Mouse (Mus musculus): ENCODE data around the gene Hrk. TPM values are rescaled to one million over a fixed set of nuclear protein-coding genes. Genes with fewer than 3 reads are reported as not detected.
A peak's percentile ranks its signal among the peaks of the same experiment; 100 is the strongest.

Hrk gene
- polyA plus RNA-seq, 1 experiment from 2014 or later: 0.25 TPM

- H3K9me3 ChIP-seq: no peaks in the 10 kb centered on the region
- peaks cover 14% of the 10 kb centered on the region for H3K27me3 ChIP-seq (ENCODE audit: insufficient read depth, poor library complexity, severe bottlenecking)
- DNase-seq (ENCODE audit: low spot score): no peak
- H3K27ac ChIP-seq: no peak overlapping the region
- H3K36me3 ChIP-seq: peaks cover 17% of the 10 kb centered on the region
- H3K4me1 ChIP-seq (replicated peaks): peaks cover 37% of the 10 kb centered on the region
- WGBS: 78% methylated on average over 13 of the region's 13 CpGs
- no peak overlapping the region for H3K4me3 ChIP-seq
Measured at GRCm38 (mm10) chr5:118197421-118197820, 33.0 kb downstream of the Hrk start.

GRCm38 (mm10) chr5:118199670-118200069, 35.2 kb downstream of the Hrk start:
- peaks cover 34% of the 10 kb centered on the region for H3K4me1 ChIP-seq (replicated peaks)
- 0 out of 2 replicates have a peak, but pooled peaks cover under 1% of the 10 kb centered on the region for H3K27me3 ChIP-seq (ENCODE audit: insufficient read depth, poor library complexity, severe bottlenecking)
- no peak overlapping the region for H3K27ac ChIP-seq
- peaks cover 12% of the 10 kb centered on the region for H3K36me3 ChIP-seq
- WGBS: 62% methylated on average over 5 of the region's 5 CpGs
- no peaks in the 10 kb centered on the region for H3K9me3 ChIP-seq
- DNase-seq (ENCODE audit: low spot score): no peak
- no peak overlapping the region for H3K4me3 ChIP-seq

GRCm38 (mm10) chr5:118204675-118205440, 40.4 kb downstream of the Hrk start:
- H3K4me3 ChIP-seq: no peak overlapping the region
- no peaks in the 10 kb centered on the region for H3K9me3 ChIP-seq
- H3K4me1 ChIP-seq (replicated peaks): peaks cover 59% of the 10 kb centered on the region
- DNase-seq (ENCODE audit: low spot score): no peak
- H3K27me3 ChIP-seq (ENCODE audit: insufficient read depth, poor library complexity, severe bottlenecking): 0 out of 2 replicates have a peak, but pooled peaks cover 7% of the 10 kb centered on the region
- H3K36me3 ChIP-seq: peaks cover 12% of the 10 kb centered on the region
- whole genome bisulfite sequencing: 83% methylated on average over 16 of the region's 16 CpGs
- H3K27ac ChIP-seq: peak overlapping the region; percentile 23; the same call in 1 of the 2 replicates

GRCm38 (mm10) chr5:118205852-118206251, 41.4 kb downstream of the Hrk start:
- no peak overlapping the region for H3K4me3 ChIP-seq
- no peaks in the 10 kb centered on the region for H3K9me3 ChIP-seq
- H3K27me3 ChIP-seq (ENCODE audit: insufficient read depth, poor library complexity, severe bottlenecking): 0 out of 2 replicates have a peak, but pooled peaks cover 7% of the 10 kb centered on the region
- WGBS: 43% methylated on average over 8 of the region's 8 CpGs
- peaks cover 54% of the 10 kb centered on the region for H3K4me1 ChIP-seq (replicated peaks)
- peak overlapping the region; percentile 23; the same call in 1 of the 2 replicates for H3K27ac ChIP-seq
- peaks cover 8% of the 10 kb centered on the region for H3K36me3 ChIP-seq
- peak; percentile 13 for DNase-seq (ENCODE audit: low spot score)

- 29% methylated on average over 5 of the region's 5 CpGs for WGBS
- H3K27me3 ChIP-seq (ENCODE audit: insufficient read depth, poor library complexity, severe bottlenecking): no peaks in the 10 kb centered on the region
- peak overlapping the region; percentile 45 for H3K27ac ChIP-seq
- H3K4me3 ChIP-seq: peak overlapping the region; percentile 47
- peaks cover 19% of the 10 kb centered on the region for H3K4me1 ChIP-seq (replicated peaks)
- DNase-seq (ENCODE audit: low spot score): no peak
- H3K9me3 ChIP-seq: no peaks in the 10 kb centered on the region
- peaks cover 21% of the 10 kb centered on the region; the same call in 1 of the 2 replicates for H3K36me3 ChIP-seq
Measured at GRCm38 (mm10) chr5:118214012-118214411, 49.6 kb downstream of the Hrk start.

GRCm38 (mm10) chr5:118214418-118215154, 50.1 kb downstream of the Hrk start:
- H3K27me3 ChIP-seq (ENCODE audit: insufficient read depth, poor library complexity, severe bottlenecking): no peaks in the 10 kb centered on the region
- H3K4me3 ChIP-seq: peak overlapping the region; percentile 47
- WGBS: 8% methylated on average over 24 of the region's 24 CpGs
- peak overlapping the region; percentile 45 for H3K27ac ChIP-seq
- H3K9me3 ChIP-seq: no peaks in the 10 kb centered on the region
- peak; percentile 71 for DNase-seq (ENCODE audit: low spot score)
- peaks cover 21% of the 10 kb centered on the region; the same call in 1 of the 2 replicates for H3K36me3 ChIP-seq
- peaks cover 19% of the 10 kb centered on the region for H3K4me1 ChIP-seq (replicated peaks)

GRCm38 (mm10) chr5:118217410-118217809, 53.0 kb downstream of the Hrk start:
- no peaks in the 10 kb centered on the region for H3K27me3 ChIP-seq (ENCODE audit: insufficient read depth, poor library complexity, severe bottlenecking)
- WGBS: 80% methylated on average over 6 of the region's 6 CpGs
- peaks cover 16% of the 10 kb centered on the region for H3K4me1 ChIP-seq (replicated peaks)
- no peak for DNase-seq (ENCODE audit: low spot score)
- peaks cover 21% of the 10 kb centered on the region; the same call in 1 of the 2 replicates for H3K36me3 ChIP-seq
- no peak overlapping the region; the same call in 1 of the 2 replicates for H3K27ac ChIP-seq
- no peak overlapping the region for H3K4me3 ChIP-seq
- no peaks in the 10 kb centered on the region for H3K9me3 ChIP-seq

- 77% methylated on average over 9 of the region's 9 CpGs for WGBS
- Histone ChIP-seq H3K36me3 (peaks cover 44% of the 10 kb centered on the region), H3K27ac (no peak overlapping the region), H3K4me3 (no peak overlapping the region), H3K9me3 (no peaks in the 10 kb centered on the region), H3K4me1 (replicated peaks) (peaks cover 8% of the 10 kb centered on the region; the same call in 1 of the 2 replicates), H3K27me3 (ENCODE audit: insufficient read depth, poor library complexity, severe bottlenecking) (no peaks in the 10 kb centered on the region)
- no peak for DNase-seq (ENCODE audit: low spot score)
Measured at GRCm38 (mm10) chr5:118223142-118223757, 58.8 kb downstream of the Hrk start.

GRCm38 (mm10) chr5:118230071-118230611, 65.7 kb downstream of the Hrk start:
- DNase-seq (ENCODE audit: low spot score): no peak
- H3K27me3 ChIP-seq (ENCODE audit: insufficient read depth, poor library complexity, severe bottlenecking): no peaks in the 10 kb centered on the region
- H3K4me1 ChIP-seq (replicated peaks): peaks cover 4% of the 10 kb centered on the region; the same call in 1 of the 2 replicates
- peaks cover 81% of the 10 kb centered on the region for H3K36me3 ChIP-seq
- H3K27ac ChIP-seq: no peak overlapping the region
- no peaks in the 10 kb centered on the region for H3K9me3 ChIP-seq
- 91% methylated on average over 13 of the region's 13 CpGs for WGBS
- H3K4me3 ChIP-seq: no peak overlapping the region

GRCm38 (mm10) chr5:118236891-118237290, 72.4 kb downstream of the Hrk start:
- 84% methylated on average over 12 of the region's 12 CpGs for WGBS

More at GRCm38 (mm10) chr5:118236891-118237290, 72.4 kb downstream of the Hrk start:
- Histone ChIP-seq H3K4me1 (replicated peaks) (no peaks in the 10 kb centered on the region), H3K36me3 (peaks cover 69% of the 10 kb centered on the region), H3K27me3 (ENCODE audit: insufficient read depth, poor library complexity, severe bottlenecking) (no peaks in the 10 kb centered on the region), H3K4me3 (no peak overlapping the region), H3K9me3 (no peaks in the 10 kb centered on the region), H3K27ac (no peak overlapping the region)
- no peak for DNase-seq (ENCODE audit: low spot score)
